Mouse (Mus musculus): ENCODE results near the gene Sfn. TPM values are rescaled to one million over a fixed set of nuclear protein-coding genes. Genes with fewer than 3 reads are reported as not detected.

Gene Sfn
- polyA plus RNA-seq, 1 experiment = not detected

- H3K27ac ChIP-seq (ENCODE audit: insufficient read depth, low read depth, low read length) = no peak overlapping the region
- H3K4me1 ChIP-seq (ENCODE audit: control insufficient read depth, insufficient read depth, low read length) = peaks cover 4% of the 10 kb centered on the region
- H3K4me3 ChIP-seq (ENCODE audit: insufficient read depth, low read depth, low read length) = peak overlapping the region; percentile 57
- TF ChIP-seq CTCF (IDR thresholded peaks at IDR 0.05; ENCODE audit: insufficient read depth, low read depth, low read length) = no peak
- TF ChIP-seq POLR2A (IDR thresholded peaks at IDR 0.05; ENCODE audit: insufficient read depth, low read depth, low read length) = no peak
- 1% methylated on average over 41 of the region's 41 CpGs for WGBS
Observed at GRCm38 (mm10) chr4:133574843-133575202, 27.1 kb downstream of the Sfn start.

- Histone ChIP-seq H3K4me1 (ENCODE audit: control insufficient read depth, insufficient read depth, low read length) (peaks cover 4% of the 10 kb centered on the region), H3K4me3 (ENCODE audit: insufficient read depth, low read depth, low read length) (peak within 1 kb of the TSS; percentile 57), H3K27ac (ENCODE audit: insufficient read depth, low read depth, low read length) (peak within 1 kb of the TSS; percentile 18; the same call in 1 of the 2 replicates)
- TF ChIP-seq CTCF (IDR thresholded peaks at IDR 0.05; ENCODE audit: insufficient read depth, low read depth, low read length) (no peak), POLR2A (IDR thresholded peaks at IDR 0.05; ENCODE audit: insufficient read depth, low read depth, low read length) (0 out of 2 replicates have a peak, but pooled peaks have one; percentile 28)
- 4% methylated on average over 44 of the region's 44 CpGs for WGBS
Observed at GRCm38 (mm10) chr4:133574070-133574842, 27.7 kb downstream of the Sfn start, which contains the start of gene Gpatch3. TSS of gene Gpatch3 (plus strand) at chr4:133574745.

GRCm38 (mm10) chr4:133570066-133570466, 31.9 kb downstream of the Sfn start:
- no peak overlapping the region for H3K4me3 ChIP-seq (ENCODE audit: insufficient read depth, low read depth, low read length)
- TF ChIP-seq POLR2A (IDR thresholded peaks at IDR 0.05; ENCODE audit: insufficient read depth, low read depth, low read length) = no peak
- TF ChIP-seq CTCF (IDR thresholded peaks at IDR 0.05; ENCODE audit: insufficient read depth, low read depth, low read length) = no peak
- no peaks in the 10 kb centered on the region for H3K4me1 ChIP-seq (ENCODE audit: control insufficient read depth, insufficient read depth, low read length)
- H3K27ac ChIP-seq (ENCODE audit: insufficient read depth, low read depth, low read length) = no peak overlapping the region
- WGBS = 50% methylated on average over 10 of the region's 10 CpGs

- no peaks in the 10 kb centered on the region for H3K4me1 ChIP-seq (ENCODE audit: control insufficient read depth, insufficient read depth, low read length)
- TF ChIP-seq CTCF (IDR thresholded peaks at IDR 0.05; ENCODE audit: insufficient read depth, low read depth, low read length) = no peak
- no peak for TF ChIP-seq POLR2A (IDR thresholded peaks at IDR 0.05; ENCODE audit: insufficient read depth, low read depth, low read length)
- 79% methylated on average over 10 of the region's 10 CpGs for WGBS
Observed at GRCm38 (mm10) chr4:133569291-133570065, 32.5 kb downstream of the Sfn start.

GRCm38 (mm10) chr4:133567251-133567650, 34.7 kb downstream of the Sfn start:
- TF ChIP-seq POLR2A (IDR thresholded peaks at IDR 0.05; ENCODE audit: insufficient read depth, low read depth, low read length) = no peak
- TF ChIP-seq CTCF (IDR thresholded peaks at IDR 0.05; ENCODE audit: insufficient read depth, low read depth, low read length) = no peak
- no peak overlapping the region for H3K27ac ChIP-seq (ENCODE audit: insufficient read depth, low read depth, low read length)
- peaks cover 2% of the 10 kb centered on the region; the same call in 1 of the 2 replicates for H3K4me1 ChIP-seq (ENCODE audit: control insufficient read depth, insufficient read depth, low read length)
- WGBS = 27% methylated on average over 8 of the region's 8 CpGs
- no peak overlapping the region for H3K4me3 ChIP-seq (ENCODE audit: insufficient read depth, low read depth, low read length)

More at GRCm38 (mm10) chr4:133569291-133570065, 32.5 kb downstream of the Sfn start:
- no peak overlapping the region for H3K4me3 ChIP-seq (ENCODE audit: insufficient read depth, low read depth, low read length)
- no peak overlapping the region for H3K27ac ChIP-seq (ENCODE audit: insufficient read depth, low read depth, low read length)

GRCm38 (mm10) chr4:133563123-133563571, 38.8 kb downstream of the Sfn start:
- peaks cover 2% of the 10 kb centered on the region; the same call in 1 of the 2 replicates for H3K4me1 ChIP-seq (ENCODE audit: control insufficient read depth, insufficient read depth, low read length)
- no peak overlapping the region for H3K4me3 ChIP-seq (ENCODE audit: insufficient read depth, low read depth, low read length)
- WGBS = 30% methylated on average over 11 of the region's 11 CpGs
- no peak for TF ChIP-seq CTCF (IDR thresholded peaks at IDR 0.05; ENCODE audit: insufficient read depth, low read depth, low read length)
- TF ChIP-seq POLR2A (IDR thresholded peaks at IDR 0.05; ENCODE audit: insufficient read depth, low read depth, low read length) = no peak
- H3K27ac ChIP-seq (ENCODE audit: insufficient read depth, low read depth, low read length) = no peak overlapping the region

- 76% methylated on average over 4 of the region's 4 CpGs for WGBS
- peaks cover 2% of the 10 kb centered on the region; the same call in 1 of the 2 replicates for H3K4me1 ChIP-seq (ENCODE audit: control insufficient read depth, insufficient read depth, low read length)
- TF ChIP-seq CTCF (IDR thresholded peaks at IDR 0.05; ENCODE audit: insufficient read depth, low read depth, low read length) = no peak
- TF ChIP-seq POLR2A (IDR thresholded peaks at IDR 0.05; ENCODE audit: insufficient read depth, low read depth, low read length) = no peak
- no peak overlapping the region for H3K4me3 ChIP-seq (ENCODE audit: insufficient read depth, low read depth, low read length)
- H3K27ac ChIP-seq (ENCODE audit: insufficient read depth, low read depth, low read length) = no peak overlapping the region
Observed at GRCm38 (mm10) chr4:133561622-133562021, 40.3 kb downstream of the Sfn start.

- 77% methylated on average over 4 of the region's 4 CpGs for WGBS
Observed at GRCm38 (mm10) chr4:133559846-133560245, 42.1 kb downstream of the Sfn start.

More at GRCm38 (mm10) chr4:133559846-133560245, 42.1 kb downstream of the Sfn start:
- H3K27ac ChIP-seq (ENCODE audit: insufficient read depth, low read depth, low read length) = no peak overlapping the region
- no peak for TF ChIP-seq POLR2A (IDR thresholded peaks at IDR 0.05; ENCODE audit: insufficient read depth, low read depth, low read length)
- TF ChIP-seq CTCF (IDR thresholded peaks at IDR 0.05; ENCODE audit: insufficient read depth, low read depth, low read length) = no peak
- H3K4me3 ChIP-seq (ENCODE audit: insufficient read depth, low read depth, low read length) = no peak overlapping the region
- H3K4me1 ChIP-seq (ENCODE audit: control insufficient read depth, insufficient read depth, low read length) = peaks cover 2% of the 10 kb centered on the region; the same call in 1 of the 2 replicates

Data from olfactory bulb, adult 2 months (tissue).